Mouse (Mus musculus): ENCODE measurements around the gene Slc44a2. TPM values are rescaled to one million over a fixed set of nuclear protein-coding genes. Genes with fewer than 3 reads are reported as not detected.
"Not testable (repeated sequence)": the region's sequence is repeated elsewhere in the genome, so short reads cannot be mapped to it uniquely, and the experiment has no call there.

Slc44a2 gene
- polyA plus RNA-seq, 1 experiment from 2014 or later = 74.4 TPM

DNA sequence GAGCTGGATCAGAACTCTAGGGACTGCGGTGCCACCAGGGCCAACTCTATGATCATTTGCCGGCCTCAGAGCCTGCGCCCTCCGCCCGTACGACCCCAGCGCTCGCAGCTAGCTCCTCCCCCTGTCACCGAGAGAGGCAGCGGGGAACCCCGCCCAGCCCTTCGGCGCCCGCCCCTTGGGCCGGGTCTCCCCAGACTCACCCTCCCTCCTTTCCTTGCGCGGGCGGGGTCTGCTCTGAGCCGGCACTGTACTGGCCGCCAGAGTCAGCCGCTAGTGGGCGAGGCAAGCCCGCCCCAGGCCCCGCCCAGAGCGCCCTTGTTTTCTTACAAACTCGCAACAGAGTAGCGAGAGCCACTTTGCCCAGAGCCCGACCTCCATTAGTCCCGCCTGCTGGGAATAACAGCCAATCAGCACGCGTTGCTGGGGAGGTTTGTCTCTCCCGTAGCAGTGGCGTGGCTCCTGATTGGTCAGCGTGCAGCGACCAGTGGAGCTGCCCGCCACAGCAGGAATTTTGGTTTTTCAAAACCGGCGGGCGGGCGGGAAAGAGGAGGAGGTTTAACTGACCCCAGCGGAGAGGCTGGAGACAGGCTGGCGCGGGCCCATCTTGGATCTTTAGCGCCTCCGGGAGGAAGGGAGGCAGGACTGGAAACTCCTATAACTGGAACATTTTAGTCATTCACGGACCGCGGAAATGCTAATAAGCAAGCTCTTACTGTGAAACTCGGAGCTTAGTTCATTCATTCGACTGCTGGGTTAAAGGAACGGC is 29.3 kb upstream of the Slc44a2 start, which contains the start of gene Cdkn2d:
Cdkn2d (minus strand) TSS at position 386 of the 766 bp plus-strand sequence.
- ATAC-seq (replicated peaks; ENCODE audit: extremely low read depth, insufficient read depth, low FRiP score) = peak; percentile 93
- no peaks in the 10 kb centered on the region for H3K27me3 ChIP-seq (ENCODE audit: control insufficient read depth, insufficient read depth, low read length)
- H3K4me1 ChIP-seq (ENCODE audit: control insufficient read depth, insufficient read depth, low read length) = peaks cover 29% of the 10 kb centered on the region
- peak within 1 kb of the TSS; percentile 71 for H3K4me2 ChIP-seq (ENCODE audit: low read depth, low read length)
- no peaks in the 10 kb centered on the region for H3K9me3 ChIP-seq (replicated peaks; ENCODE audit: control insufficient read depth, low read length)
- H3K9ac ChIP-seq (ENCODE audit: low read length) = peak within 1 kb of the TSS; percentile 85
- no peaks in the 10 kb centered on the region for H3K36me3 ChIP-seq (ENCODE audit: control insufficient read depth, insufficient read depth)
- peak within 1 kb of the TSS; percentile 83 for H3K27ac ChIP-seq (ENCODE audit: low read length)
- peak within 1 kb of the TSS; percentile 81 for H3K4me3 ChIP-seq (ENCODE audit: low read length)
- WGBS = under 1% methylated on average over 51 of the region's 51 CpGs

DNA sequence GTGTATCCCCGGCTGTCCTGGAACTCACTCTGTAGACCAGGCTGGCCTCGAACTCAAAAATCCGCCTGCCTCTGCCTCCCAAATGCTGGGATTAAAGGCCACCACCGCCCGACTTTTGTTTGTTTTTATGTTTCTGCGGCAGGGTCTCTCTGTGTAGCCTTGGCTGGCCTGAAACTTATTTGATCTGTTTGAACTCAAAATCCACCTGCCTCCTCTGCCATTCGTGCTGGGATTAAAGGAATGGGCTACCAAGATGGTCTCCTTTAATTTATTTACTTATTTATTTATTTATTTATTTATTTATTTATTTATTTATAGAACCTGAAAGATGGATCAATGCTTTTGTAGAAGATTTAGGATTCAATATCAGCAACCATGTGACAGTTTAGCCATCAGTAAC is 28.6 kb upstream of the Slc44a2 start:
- not testable (repeated sequence) for H3K27me3 ChIP-seq (ENCODE audit: control insufficient read depth, insufficient read depth, low read length); ATAC-seq (replicated peaks; ENCODE audit: extremely low read depth, insufficient read depth, low FRiP score); H3K36me3 ChIP-seq (ENCODE audit: control insufficient read depth, insufficient read depth); H3K9me3 ChIP-seq (replicated peaks; ENCODE audit: control insufficient read depth, low read length)
- peak overlapping the region; percentile 68 for H3K4me2 ChIP-seq (ENCODE audit: low read depth, low read length)
- WGBS = 17% methylated on average over 7 of the region's 7 CpGs
- peak overlapping the region; percentile 57 for H3K4me3 ChIP-seq (ENCODE audit: low read length)
- H3K4me1 ChIP-seq (ENCODE audit: control insufficient read depth, insufficient read depth, low read length) = peaks cover 22% of the 10 kb centered on the region
- peak overlapping the region; percentile 65 for H3K9ac ChIP-seq (ENCODE audit: low read length)
- H3K27ac ChIP-seq (ENCODE audit: low read length) = peak overlapping the region; percentile 83

DNA sequence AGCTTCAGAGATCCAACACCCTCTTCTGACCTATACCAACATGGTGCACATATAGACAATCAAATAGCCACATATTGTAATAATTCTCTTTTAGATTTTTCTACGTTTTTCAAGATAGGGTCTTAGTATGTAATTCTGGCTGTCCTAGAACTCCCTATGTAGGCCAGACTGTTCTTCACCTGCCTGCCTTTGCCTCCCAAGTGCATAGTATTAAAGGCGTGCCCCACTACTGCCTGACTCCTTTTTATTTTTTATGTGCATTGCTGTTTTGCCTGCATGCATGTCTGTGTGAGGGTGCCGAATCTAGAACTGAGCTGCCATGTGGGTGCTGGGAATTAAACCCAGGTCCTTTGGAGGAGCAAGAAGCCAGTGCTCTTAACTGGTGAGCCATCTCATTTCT is 28.2 kb upstream of the Slc44a2 start:
- H3K27ac ChIP-seq (ENCODE audit: low read length) = no peak overlapping the region
- H3K9me3 ChIP-seq (replicated peaks; ENCODE audit: control insufficient read depth, low read length) = no peaks in the 10 kb centered on the region
- H3K9ac ChIP-seq (ENCODE audit: low read length) = no peak overlapping the region
- no peak for ATAC-seq (replicated peaks; ENCODE audit: extremely low read depth, insufficient read depth, low FRiP score)
- no peak overlapping the region for H3K4me3 ChIP-seq (ENCODE audit: low read length)
- H3K27me3 ChIP-seq (ENCODE audit: control insufficient read depth, insufficient read depth, low read length) = no peaks in the 10 kb centered on the region
- H3K4me2 ChIP-seq (ENCODE audit: low read depth, low read length) = no peak overlapping the region
- H3K36me3 ChIP-seq (ENCODE audit: control insufficient read depth, insufficient read depth) = no peaks in the 10 kb centered on the region
- H3K4me1 ChIP-seq (ENCODE audit: control insufficient read depth, insufficient read depth, low read length) = peaks cover 18% of the 10 kb centered on the region
- WGBS = 92% methylated on average over 3 of the region's 3 CpGs

DNA sequence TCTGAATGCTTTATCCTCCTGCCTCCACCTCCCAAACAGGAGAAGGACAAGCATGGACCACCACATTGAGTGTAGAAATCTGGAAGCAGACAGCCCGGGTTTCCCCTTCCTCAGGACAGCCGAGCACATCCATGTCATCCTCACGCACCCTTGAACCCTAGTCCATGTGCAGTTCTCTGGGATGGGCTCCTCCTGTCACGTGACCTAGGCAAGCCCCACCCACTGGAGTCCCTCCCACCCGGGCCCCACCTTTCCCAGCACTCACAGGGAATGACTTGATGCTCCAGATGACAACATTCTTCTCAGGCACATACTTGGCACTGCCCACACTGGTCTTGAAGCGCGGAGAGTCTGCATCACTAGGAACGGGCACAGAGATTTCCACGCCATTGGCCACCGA is 21.5 kb upstream of the Slc44a2 start:
- ATAC-seq (replicated peaks; ENCODE audit: extremely low read depth, insufficient read depth, low FRiP score) = no peak
- 84% methylated on average over 10 of the region's 10 CpGs for WGBS

DNA sequence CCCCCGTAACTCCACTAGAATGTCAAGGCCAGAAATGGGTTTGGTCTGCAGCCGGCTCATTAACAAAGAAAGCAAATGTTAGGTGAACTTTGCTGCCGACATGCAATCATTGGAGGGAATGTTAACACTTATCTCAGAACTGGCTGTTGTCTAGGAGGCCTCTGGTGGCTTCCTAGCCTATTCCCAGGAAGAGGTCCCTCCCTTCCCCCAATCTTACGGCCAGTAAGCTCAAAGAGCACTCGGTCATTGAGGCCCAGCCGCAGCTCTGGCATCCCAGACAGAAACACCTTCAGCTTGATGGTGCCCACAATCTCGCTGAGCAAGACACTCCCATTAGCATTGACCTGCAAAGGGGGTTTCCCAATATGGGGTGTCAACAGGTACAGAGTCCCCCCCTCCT is 15.4 kb upstream of the Slc44a2 start:
- no peak overlapping the region for H3K4me2 ChIP-seq (ENCODE audit: low read depth, low read length)
- no peak for ATAC-seq (replicated peaks; ENCODE audit: extremely low read depth, insufficient read depth, low FRiP score)
- no peak overlapping the region for H3K4me3 ChIP-seq (ENCODE audit: low read length)
- H3K9ac ChIP-seq (ENCODE audit: low read length) = no peak overlapping the region
- no peaks in the 10 kb centered on the region for H3K9me3 ChIP-seq (replicated peaks; ENCODE audit: control insufficient read depth, low read length)
- H3K27ac ChIP-seq (ENCODE audit: low read length) = no peak overlapping the region
- WGBS = 65% methylated on average over 7 of the region's 7 CpGs
- H3K27me3 ChIP-seq (ENCODE audit: control insufficient read depth, insufficient read depth, low read length) = no peaks in the 10 kb centered on the region
- H3K4me1 ChIP-seq (ENCODE audit: control insufficient read depth, insufficient read depth, low read length) = no peaks in the 10 kb centered on the region
- H3K36me3 ChIP-seq (ENCODE audit: control insufficient read depth, insufficient read depth) = no peaks in the 10 kb centered on the region

More for the DNA sequence above, 21.5 kb upstream of the Slc44a2 start:
- Histone ChIP-seq H3K9ac (ENCODE audit: low read length) (no peak overlapping the region), H3K27ac (ENCODE audit: low read length) (no peak overlapping the region), H3K4me2 (ENCODE audit: low read depth, low read length) (no peak overlapping the region), H3K36me3 (ENCODE audit: control insufficient read depth, insufficient read depth) (no peaks in the 10 kb centered on the region), H3K4me3 (ENCODE audit: low read length) (no peak overlapping the region), H3K9me3 (replicated peaks; ENCODE audit: control insufficient read depth, low read length) (no peaks in the 10 kb centered on the region), H3K27me3 (ENCODE audit: control insufficient read depth, insufficient read depth, low read length) (no peaks in the 10 kb centered on the region), H3K4me1 (ENCODE audit: control insufficient read depth, insufficient read depth, low read length) (no peaks in the 10 kb centered on the region)

DNA sequence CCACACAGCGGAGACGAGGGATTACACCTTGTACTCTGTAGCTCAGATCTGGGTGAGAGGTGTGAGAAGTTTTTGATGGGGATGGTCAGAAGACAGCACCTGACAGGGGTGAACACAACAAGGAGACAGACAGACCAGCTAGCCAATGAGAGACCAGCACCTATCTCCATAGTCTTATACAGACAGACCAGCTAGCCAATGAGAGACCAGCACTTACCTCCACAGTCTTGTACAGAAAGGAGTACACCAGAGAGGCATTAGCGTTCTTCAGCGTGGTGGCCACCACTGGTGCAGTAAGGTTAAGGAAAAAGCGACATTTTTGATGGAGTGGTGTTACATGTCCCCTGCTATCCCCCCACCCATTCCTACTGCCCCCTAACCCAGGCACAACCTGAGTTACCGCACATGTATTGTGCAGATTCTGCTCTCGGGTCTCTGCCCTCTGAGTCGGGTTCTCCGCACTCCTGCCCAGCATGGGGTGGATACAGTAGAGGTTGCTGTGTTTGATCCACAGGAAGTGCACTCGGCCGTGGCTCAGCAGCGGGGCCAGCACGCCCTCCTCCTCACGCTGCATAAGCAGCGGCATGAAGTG is 11.3 kb upstream of the Slc44a2 start:
- no peak for ATAC-seq (replicated peaks; ENCODE audit: extremely low read depth, insufficient read depth, low FRiP score)
- Histone ChIP-seq H3K4me3 (ENCODE audit: low read length) (no peak overlapping the region), H3K27me3 (ENCODE audit: control insufficient read depth, insufficient read depth, low read length) (peaks cover 7% of the 10 kb centered on the region), H3K27ac (ENCODE audit: low read length) (no peak overlapping the region), H3K9me3 (replicated peaks; ENCODE audit: control insufficient read depth, low read length) (no peaks in the 10 kb centered on the region), H3K4me1 (ENCODE audit: control insufficient read depth, insufficient read depth, low read length) (peaks cover 2% of the 10 kb centered on the region; the same call in 1 of the 2 replicates), H3K9ac (ENCODE audit: low read length) (no peak overlapping the region), H3K36me3 (ENCODE audit: control insufficient read depth, insufficient read depth) (no peaks in the 10 kb centered on the region), H3K4me2 (ENCODE audit: low read depth, low read length) (no peak overlapping the region)
- WGBS = 64% methylated on average over 15 of the region's 15 CpGs

DNA sequence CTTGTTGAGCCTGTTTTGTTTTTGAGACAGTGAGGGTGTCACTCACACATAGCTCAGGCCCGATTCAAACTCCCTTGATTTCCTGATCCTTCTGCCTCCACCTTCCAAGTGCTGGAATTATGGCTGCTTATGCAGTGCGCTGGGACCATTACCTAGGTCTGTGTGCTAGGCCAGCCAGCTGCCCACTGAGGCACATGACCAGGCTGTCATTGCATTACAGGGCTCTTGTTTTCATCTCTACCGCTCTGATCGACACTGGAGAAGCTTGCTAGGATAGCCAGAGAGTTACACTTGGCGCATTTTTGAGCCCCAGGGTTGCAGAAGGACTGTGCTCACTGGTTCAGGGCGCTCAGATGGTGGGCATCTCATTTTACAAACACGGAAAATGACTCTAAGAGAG is 8.8 kb upstream of the Slc44a2 start:
- Histone ChIP-seq H3K4me1 (ENCODE audit: control insufficient read depth, insufficient read depth, low read length) (peaks cover 2% of the 10 kb centered on the region; the same call in 1 of the 2 replicates), H3K4me2 (ENCODE audit: low read depth, low read length) (no peak overlapping the region), H3K36me3 (ENCODE audit: control insufficient read depth, insufficient read depth) (no peaks in the 10 kb centered on the region), H3K4me3 (ENCODE audit: low read length) (peak overlapping the region; percentile 29), H3K9me3 (replicated peaks; ENCODE audit: control insufficient read depth, low read length) (no peaks in the 10 kb centered on the region), H3K27ac (ENCODE audit: low read length) (no peak overlapping the region), H3K27me3 (ENCODE audit: control insufficient read depth, insufficient read depth, low read length) (peaks cover 7% of the 10 kb centered on the region), H3K9ac (ENCODE audit: low read length) (no peak overlapping the region)
- WGBS = 29% methylated on average over 7 of the region's 7 CpGs
- no peak for ATAC-seq (replicated peaks; ENCODE audit: extremely low read depth, insufficient read depth, low FRiP score)

DNA sequence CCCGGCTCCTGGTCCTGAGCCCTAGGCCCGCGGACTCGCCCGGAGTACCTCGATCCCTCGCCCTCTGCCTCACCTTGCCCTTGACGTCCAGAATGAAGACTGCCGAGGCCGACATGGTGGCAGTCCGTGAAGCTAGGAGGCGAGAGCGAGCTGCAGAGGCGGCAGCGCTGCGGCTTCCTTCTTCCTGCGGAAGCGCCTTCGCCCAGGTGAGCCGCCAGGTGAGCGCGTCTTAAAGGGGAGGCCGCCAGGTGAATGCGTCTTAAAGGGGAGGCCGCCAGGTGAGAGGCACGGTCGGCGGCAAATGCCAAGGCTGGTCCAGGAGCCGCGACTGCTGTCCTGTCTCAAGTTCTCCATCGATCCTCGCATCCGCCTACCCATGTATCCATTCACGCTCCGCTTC is 8.4 kb upstream of the Slc44a2 start, which contains the start of gene Ap1m2:
Ap1m2 (minus strand) TSS at position 204 of the 400 bp plus-strand sequence.
- Histone ChIP-seq H3K36me3 (ENCODE audit: control insufficient read depth, insufficient read depth) (no peaks in the 10 kb centered on the region), H3K4me1 (ENCODE audit: control insufficient read depth, insufficient read depth, low read length) (peaks cover 2% of the 10 kb centered on the region; the same call in 1 of the 2 replicates), H3K27me3 (ENCODE audit: control insufficient read depth, insufficient read depth, low read length) (peaks cover 7% of the 10 kb centered on the region), H3K27ac (ENCODE audit: low read length) (no peak within 1 kb of the TSS), H3K9me3 (replicated peaks; ENCODE audit: control insufficient read depth, low read length) (no peaks in the 10 kb centered on the region), H3K4me3 (ENCODE audit: low read length) (peak within 1 kb of the TSS; percentile 29), H3K4me2 (ENCODE audit: low read depth, low read length) (no peak within 1 kb of the TSS), H3K9ac (ENCODE audit: low read length) (no peak within 1 kb of the TSS)
- WGBS = 14% methylated on average over 35 of the region's 35 CpGs
- no peak for ATAC-seq (replicated peaks; ENCODE audit: extremely low read depth, insufficient read depth, low FRiP score)

DNA sequence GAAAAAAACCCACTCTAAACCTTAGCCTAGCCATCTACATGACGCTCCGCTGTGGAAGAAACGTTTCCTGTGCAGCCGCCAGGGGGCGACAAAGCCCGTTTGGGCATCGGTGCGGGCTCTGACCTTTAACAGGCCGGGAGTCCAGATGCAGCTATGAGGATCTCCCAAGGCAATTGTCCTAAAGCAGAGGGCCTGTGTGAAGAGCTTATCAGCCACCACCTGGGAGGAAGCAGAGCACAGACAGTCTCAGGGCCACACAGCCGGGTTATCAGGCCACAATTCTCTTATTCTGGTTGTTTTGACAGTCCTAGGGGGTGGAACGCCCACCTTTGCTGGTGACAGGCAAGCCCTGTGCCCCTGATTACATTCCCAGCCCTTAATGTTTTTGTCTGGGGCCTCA is 7.1 kb upstream of the Slc44a2 start:
- Histone ChIP-seq H3K9ac (ENCODE audit: low read length) (no peak overlapping the region), H3K4me3 (ENCODE audit: low read length) (no peak overlapping the region), H3K36me3 (ENCODE audit: control insufficient read depth, insufficient read depth) (no peaks in the 10 kb centered on the region), H3K4me1 (ENCODE audit: control insufficient read depth, insufficient read depth, low read length) (peaks cover 2% of the 10 kb centered on the region; the same call in 1 of the 2 replicates), H3K27ac (ENCODE audit: low read length) (no peak overlapping the region), H3K4me2 (ENCODE audit: low read depth, low read length) (no peak overlapping the region), H3K9me3 (replicated peaks; ENCODE audit: control insufficient read depth, low read length) (no peaks in the 10 kb centered on the region), H3K27me3 (ENCODE audit: control insufficient read depth, insufficient read depth, low read length) (peaks cover 7% of the 10 kb centered on the region)
- ATAC-seq (replicated peaks; ENCODE audit: extremely low read depth, insufficient read depth, low FRiP score) = peak; percentile 80
- 7% methylated on average over 11 of the region's 11 CpGs for WGBS
